8 mouse cellular contexts compared by ENCODE assay signal in genomic region chr1:189927644-189928043, GRCm38 (mm10). TPM values are rescaled to one million over a fixed set of nuclear protein-coding genes. Genes with fewer than 3 reads are reported as not detected.
DNase-seq lines count a peak whose midpoint lies in the region; ATAC-seq and TF ChIP-seq lines count a peak whose summit lies in the region.

No protein-coding gene starts in this region.

- ATAC-seq in frontal cortex, adult (ENCODE audit: low TSS enrichment), result peak; percentile 77; the same call in 1 of the 2 replicates
- ATAC-seq in forebrain, postnatal 0 days, result peak; percentile 73
- peak; percentile 90 for ATAC-seq in inflammation-experienced regulatory T-cells, adult 6 months
- ATAC-seq in neural tube, embryonic 12.5 days (ENCODE audit: low FRiP score, low read depth), result 0 out of 2 replicates have a peak, but pooled peaks have one; percentile 50

- peak; percentile 64 to 85 (median 82) for TF ChIP-seq CTCF in MEL (IDR thresholded peaks at IDR 0.05 in 2 of 3, conservative IDR thresholded peaks at IDR 0.05 in 1 of 3; ENCODE audit: control insufficient read depth in 1 of 3, insufficient read depth in 1 of 3, low read depth in 2 of 3, low read length in 3 of 3, poor library complexity in 1 of 3, severe bottlenecking in 1 of 3)
- TF ChIP-seq CTCF in forebrain, postnatal 0 days (IDR thresholded peaks at IDR 0.05; ENCODE audit: low read depth), result peak; percentile 75
- peak; percentile 89 for TF ChIP-seq CTCF in liver, adult 2 months (IDR thresholded peaks at IDR 0.05; ENCODE audit: low read depth, low read length)

- no peak overlapping the region for H3K4me2 ChIP-seq in forebrain, postnatal 0 days (ENCODE audit: low read depth)
- H3K4me2 ChIP-seq in neural tube, embryonic 12.5 days (replicated peaks), result peak overlapping the region; percentile 24; the same call in 1 of the 2 replicates

- peaks cover 0 to 4% of the 10 kb centered on the region in 2 experiments; a peak in 2 of 4 replicates for H3K36me3 ChIP-seq in MEL (ENCODE audit: control insufficient read depth in 1 of 2, insufficient read depth in 2 of 2, low read length in 2 of 2)
- H3K36me3 ChIP-seq in forebrain, postnatal 0 days (ENCODE audit: insufficient read depth), result no peaks in the 10 kb centered on the region
- no peaks in the 10 kb centered on the region for H3K36me3 ChIP-seq in liver, adult 2 months (ENCODE audit: control insufficient read depth, insufficient read depth, low read length)
- no peaks in the 10 kb centered on the region for H3K36me3 ChIP-seq in neural tube, embryonic 12.5 days

- TF ChIP-seq EP300 in MEL (IDR thresholded peaks at IDR 0.05; ENCODE audit: low read depth in 1 of 2, low read length in 2 of 2), result no peak

- peaks cover 0 to 4% of the 10 kb centered on the region in 2 experiments; a peak in 1 of 4 replicates for H3K4me1 ChIP-seq in MEL (ENCODE audit: control insufficient read depth in 1 of 2, insufficient read depth in 2 of 2, low read length in 2 of 2)
- H3K4me1 ChIP-seq in forebrain, postnatal 0 days (ENCODE audit: insufficient read depth), result peaks cover 3% of the 10 kb centered on the region; the same call in 1 of the 2 replicates
- peaks cover 3% of the 10 kb centered on the region for H3K4me1 ChIP-seq in liver, adult 2 months (ENCODE audit: control insufficient read depth, insufficient read depth, low read length)
- H3K4me1 ChIP-seq in neural tube, embryonic 12.5 days, result peaks cover 8% of the 10 kb centered on the region

- DNase-seq in frontal cortex, postnatal 14 days (ENCODE audit: low spot score in 2 of 2), result no peak
- DNase-seq in MEL (ENCODE audit: low read depth, low spot score), result peak; percentile 75
- DNase-seq in cerebellum, adult 18-20 months, result peak; percentile 63 to 68
- peak; percentile 63 for DNase-seq in forebrain, postnatal 0 days
- DNase-seq in liver, adult 2 months (ENCODE audit: extremely low read depth, low read depth, low spot score), result peak; percentile 57

- peak overlapping the region; percentile 34 to 37; a peak in 3 of 4 replicates for H3K4me3 ChIP-seq in MEL (ENCODE audit: control insufficient read depth in 1 of 2, insufficient read depth in 1 of 2, low read depth in 2 of 2, low read length in 2 of 2)
- H3K4me3 ChIP-seq in forebrain, postnatal 0 days (ENCODE audit: low read depth, low read length), result no peak overlapping the region
- no peak overlapping the region for H3K4me3 ChIP-seq in liver, adult 2 months (ENCODE audit: insufficient read depth, low read depth, low read length)
- H3K4me3 ChIP-seq in neural tube, embryonic 12.5 days, result no peak overlapping the region

- H3K9me3 ChIP-seq in MEL (replicated peaks; ENCODE audit: insufficient read depth, low read length), result no peaks in the 10 kb centered on the region
- no peaks in the 10 kb centered on the region for H3K9me3 ChIP-seq in forebrain, postnatal 0 days (ENCODE audit: low read length)
- H3K9me3 ChIP-seq in neural tube, embryonic 12.5 days, result no peaks in the 10 kb centered on the region

- peaks cover 2% of the 10 kb centered on the region for H3K79me2 ChIP-seq in MEL (ENCODE audit: control insufficient read depth, insufficient read depth, low read length, poor library complexity)
- no peaks in the 10 kb centered on the region for H3K79me2 ChIP-seq in liver, adult 2 months (ENCODE audit: control insufficient read depth, insufficient read depth, low read length)

- H3K27ac ChIP-seq in MEL (ENCODE audit: control insufficient read depth, low read depth, low read length), result no peak overlapping the region
- H3K27ac ChIP-seq in forebrain, postnatal 0 days (ENCODE audit: low read depth, low read length), result no peak overlapping the region
- H3K27ac ChIP-seq in liver, adult 2 months (replicated peaks; ENCODE audit: insufficient read depth, low read depth, low read length), result no peak overlapping the region
- no peak overlapping the region for H3K27ac ChIP-seq in neural tube, embryonic 12.5 days

- TF ChIP-seq RAD21 in MEL (IDR thresholded peaks at IDR 0.05; ENCODE audit: low read depth, low read length), result peak; percentile 81

- TF ChIP-seq POLR2A in MEL (IDR thresholded peaks at IDR 0.05; ENCODE audit: control insufficient read depth in 1 of 2, insufficient read depth in 1 of 2, low read depth in 1 of 2, low read length in 2 of 2, poor library complexity in 1 of 2), result no peak
- TF ChIP-seq POLR2A in liver, adult 2 months (IDR thresholded peaks at IDR 0.05; ENCODE audit: extremely low read depth, insufficient read depth, low read length), result no peak

- 4% methylated on average over 6 of the region's 6 CpGs for WGBS in forebrain, postnatal 0 days
- WGBS in liver, adult 2 months, result 8% methylated on average over 6 of the region's 6 CpGs
- WGBS in neural tube, embryonic 12.5 days, result 4% methylated on average over 6 of the region's 6 CpGs

- peak overlapping the region; percentile 24 for H3K9ac ChIP-seq in MEL (ENCODE audit: control insufficient read depth, low read depth, low read length, poor library complexity, severe bottlenecking)
- no peak overlapping the region for H3K9ac ChIP-seq in forebrain, postnatal 0 days
- no peak overlapping the region for H3K9ac ChIP-seq in liver, adult 2 months (ENCODE audit: low read depth, low read length)
- no peak overlapping the region for H3K9ac ChIP-seq in neural tube, embryonic 12.5 days

- H3K27me3 ChIP-seq in MEL (ENCODE audit: control insufficient read depth in 1 of 2, insufficient read depth in 2 of 2, low read length in 2 of 2), result no peaks in the 10 kb centered on the region
- H3K27me3 ChIP-seq in forebrain, postnatal 0 days (ENCODE audit: insufficient read depth, low read length), result no peaks in the 10 kb centered on the region
- H3K27me3 ChIP-seq in liver, adult 2 months (ENCODE audit: control insufficient read depth, insufficient read depth, low read length), result no peaks in the 10 kb centered on the region
- H3K27me3 ChIP-seq in neural tube, embryonic 12.5 days (replicated peaks), result no peaks in the 10 kb centered on the region

TF ChIP-seq in MEL, 35 proteins besides CTCF, POLR2A, EP300 and RAD21:
- TF ChIP-seq USF1 (IDR thresholded peaks at IDR 0.05; ENCODE audit: low read depth, low read length), result peak; percentile 67
- peak; percentile 72 for TF ChIP-seq MXI1 (IDR thresholded peaks at IDR 0.05; ENCODE audit: low read depth, low read length)
- no peak for TF ChIP-seq MEF2A (IDR thresholded peaks at IDR 0.05; ENCODE audit: extremely low read depth, insufficient replicate concordance, low read depth, low read length, poor library complexity, severe bottlenecking)
- 0 out of 2 replicates have a peak, but pooled peaks have one; percentile 36 for TF ChIP-seq MAZ (IDR thresholded peaks at IDR 0.05; ENCODE audit: low read depth, low read length)
- TF ChIP-seq ZKSCAN1 (IDR thresholded peaks at IDR 0.05; ENCODE audit: low read depth, low read length), result no peak
- peak; percentile 72 for TF ChIP-seq SMC3 (IDR thresholded peaks at IDR 0.05; ENCODE audit: low read depth, low read length)
- TF ChIP-seq TCF12 (IDR thresholded peaks at IDR 0.05; ENCODE audit: low read depth, low read length), result no peak
- TF ChIP-seq MYC (IDR thresholded peaks at IDR 0.05; ENCODE audit: low read depth, low read length), result peak; percentile 65; the same call in 1 of the 2 replicates
- peak; percentile 61 for TF ChIP-seq ZC3H11A (IDR thresholded peaks at IDR 0.05; ENCODE audit: low read depth, low read length)
- TF ChIP-seq MAX (IDR thresholded peaks at IDR 0.05; ENCODE audit: low read length), result peak; percentile 70
- peak; percentile 49 for TF ChIP-seq SIN3A (IDR thresholded peaks at IDR 0.05; ENCODE audit: low read length)

RNA-seq across cellular contexts. Expression of gene Smyd2, which starts 5.5 kb away (rescaled TPM):
- 117 and 146 TPM in 2 replicates for total RNA-seq in MEL (2012; rRNA removed)
- polyA plus RNA-seq in MEL (2012; ENCODE audit: insufficient read depth in 1 of 2, insufficient read length in 2 of 2, low read depth in 1 of 2, low replicate concordance in 2 of 2, missing spikeins in 1 of 2), result 100 to 1,000 TPM in 1 of 2 experiments, not detected in 1; 140 TPM
- 75.9 and 87.2 TPM in 2 replicates for total RNA-seq in forebrain, postnatal 0 days (2014; rRNA removed)
- polyA plus RNA-seq in forebrain, postnatal 0 days (2015; fragmentation: Nextera tagmentation; extraction: Ambion mirVana), result 109 and 116 TPM in 2 replicates
- 10 to 100 TPM in 2 of 3 experiments, 1 to 10 TPM in 1; 4.9 to 14.0 (median 11.7) TPM for polyA plus RNA-seq in inflammation-experienced regulatory T-cells, adult 6 months (2017; shearing (Covaris generic))
- 18.2 and 19.9 TPM in 2 replicates for total RNA-seq in liver, adult 2 months (2014; rRNA removed)
- 27.7 and 33.5 TPM in 2 replicates for polyA plus RNA-seq in liver, adult 2 months (2012; rRNA removed)
- 52.1 and 52.2 TPM in 2 replicates for polyA plus RNA-seq in neural tube, embryonic 12.5 days (2016; fragmentation: Nextera tagmentation; extraction: Ambion mirVana)

Comparison
In these comparisons a context has a peak if more than half of its experiments do, and no peak if none do; other contexts are left out.
1. DNase-seq: peak in MEL (single experiment), cerebellum, adult 18-20 months (2 of 2), forebrain, postnatal 0 days (single experiment) and liver, adult 2 months (single experiment); none in frontal cortex, postnatal 14 days (0 of 2).
2. H3K4me3 ChIP-seq: peak in MEL (2 of 2); none in forebrain, postnatal 0 days (single experiment), liver, adult 2 months (single experiment) and neural tube, embryonic 12.5 days (single experiment).
3. Peak in every context shown above with its lines, with median percentiles within 50 percentile points of each other: ATAC-seq and CTCF ChIP-seq.